Mouse (Mus musculus): Measurements from ENCODE around the gene Fbxw7.

DNA sequence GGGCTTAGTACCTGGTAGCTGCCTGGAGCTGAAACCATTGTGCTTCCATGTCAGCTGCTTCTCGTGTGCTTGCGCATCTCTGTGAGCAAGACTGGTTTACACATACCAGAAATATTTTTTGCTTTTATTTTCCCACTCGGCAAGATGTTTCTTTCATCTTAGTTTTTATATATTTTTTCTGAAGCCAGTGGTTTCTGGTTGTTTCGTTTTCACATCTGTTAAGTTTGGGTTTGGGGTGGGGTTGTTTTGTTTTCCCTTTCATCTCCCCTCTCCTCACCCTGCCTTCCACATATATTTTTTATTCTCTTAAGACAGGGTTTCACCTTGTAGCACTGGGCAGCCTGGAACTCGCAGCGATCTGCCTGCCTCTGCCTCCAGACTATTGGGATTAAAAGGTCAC, 44.5 kb upstream of the Fbxw7 start:
- TF ChIP-seq CTCF (IDR thresholded peaks at IDR 0.05; ENCODE audit: extremely low read depth, insufficient read depth, low read length) (no peak), POLR2A (IDR thresholded peaks at IDR 0.05; ENCODE audit: extremely low read depth, insufficient read depth, low read length) (no peak)
